Mouse (Mus musculus) CH12F3 (cell line): ENCODE measurements around the gene Megf8.

Experiments
- in situ Hi-C: fragments of 300-500 bp; cut with MboI; formaldehyde crosslinking; loops from 2 replicates; pipeline ENCODE4 v1.14.3; 2020; ENCODE audit warnings: low sequenced_read_pairs

Megf8 gene

DNA sequence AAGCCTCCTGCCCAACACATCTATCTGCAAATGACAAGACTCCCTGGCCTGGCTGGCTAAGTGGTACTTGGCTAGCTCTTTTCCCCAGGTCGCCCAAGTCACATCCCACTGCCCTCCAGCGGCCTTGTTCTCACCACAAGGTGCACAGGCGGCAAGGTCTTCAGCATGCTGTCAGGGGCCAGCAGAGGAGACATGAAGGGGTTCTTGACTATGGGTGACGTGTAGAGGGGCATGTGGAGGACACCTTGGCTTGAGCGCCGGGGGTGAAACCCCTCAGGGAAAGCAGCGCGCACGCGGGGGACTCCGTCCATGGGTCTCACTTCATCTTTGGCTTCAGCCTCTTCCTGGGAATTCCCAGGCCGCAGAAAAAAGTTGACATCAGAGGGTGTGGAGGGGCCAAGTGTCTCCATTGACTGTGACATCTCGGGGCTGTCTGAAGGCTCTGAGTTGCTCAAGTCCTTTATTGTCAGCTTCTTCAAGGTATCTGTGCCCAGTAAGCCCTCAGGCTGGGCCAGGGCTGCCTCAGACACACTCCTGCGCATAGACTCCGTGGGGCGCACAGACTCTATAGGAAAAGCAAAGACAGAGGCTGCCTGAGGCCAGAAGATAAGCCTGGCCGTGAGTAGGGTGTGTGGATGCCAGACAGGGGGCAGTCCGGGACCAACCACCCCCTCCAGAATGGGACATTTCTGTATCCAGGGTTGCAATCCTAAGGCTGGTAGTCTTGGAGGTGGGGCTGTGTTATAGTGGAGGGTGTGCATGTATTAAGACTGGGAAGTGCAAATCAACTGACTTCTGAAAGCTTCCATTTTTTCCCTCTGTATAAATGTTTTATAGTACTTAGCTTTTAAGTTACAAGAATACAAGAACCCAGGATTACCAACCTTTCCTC, 63.7 kb downstream of the Megf8 start:
- in situ Hi-C loops = no loop called here

DNA sequence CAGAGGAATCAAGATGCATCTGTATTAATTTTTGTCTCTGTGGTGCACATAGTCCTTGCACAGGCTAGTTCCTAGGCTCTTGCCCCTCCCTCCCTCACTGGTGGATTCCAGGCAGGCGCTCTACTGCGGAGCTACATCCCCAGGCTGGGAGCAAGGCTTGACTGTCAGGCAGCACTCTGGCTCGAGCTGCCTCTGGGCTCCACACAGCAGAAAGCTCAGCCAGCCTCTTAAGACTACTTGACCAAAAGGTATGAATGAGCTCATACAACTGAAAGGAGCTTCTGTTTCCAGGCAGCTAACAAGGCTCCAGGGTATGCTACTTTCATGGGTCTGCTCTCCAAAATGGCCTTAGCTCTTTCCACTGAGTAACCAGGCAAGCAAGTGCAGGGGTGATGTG, 64.3 kb downstream of the Megf8 start:
- in situ Hi-C loops = no loop called here

DNA sequence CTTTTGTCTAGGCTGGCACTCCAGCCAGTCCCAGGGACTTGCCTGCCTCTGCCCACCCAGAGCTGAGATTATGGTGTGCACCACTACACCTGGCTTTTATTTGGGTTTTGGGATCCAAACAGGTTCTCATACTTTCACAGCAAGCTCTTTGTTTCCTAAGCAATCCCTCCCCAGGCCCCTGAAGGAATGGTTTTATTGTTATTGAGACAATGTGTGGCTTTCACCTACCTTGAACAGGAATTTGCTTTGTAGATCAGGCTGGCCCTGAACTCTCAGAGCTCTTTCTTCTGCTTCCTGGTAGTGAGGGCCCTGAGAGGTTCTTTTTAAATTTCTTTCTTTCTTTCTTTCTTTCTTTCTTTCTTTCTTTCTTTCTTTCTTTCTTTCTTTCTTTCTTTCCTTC, 65.6 kb downstream of the Megf8 start:
- in situ Hi-C loops = no loop called here

DNA sequence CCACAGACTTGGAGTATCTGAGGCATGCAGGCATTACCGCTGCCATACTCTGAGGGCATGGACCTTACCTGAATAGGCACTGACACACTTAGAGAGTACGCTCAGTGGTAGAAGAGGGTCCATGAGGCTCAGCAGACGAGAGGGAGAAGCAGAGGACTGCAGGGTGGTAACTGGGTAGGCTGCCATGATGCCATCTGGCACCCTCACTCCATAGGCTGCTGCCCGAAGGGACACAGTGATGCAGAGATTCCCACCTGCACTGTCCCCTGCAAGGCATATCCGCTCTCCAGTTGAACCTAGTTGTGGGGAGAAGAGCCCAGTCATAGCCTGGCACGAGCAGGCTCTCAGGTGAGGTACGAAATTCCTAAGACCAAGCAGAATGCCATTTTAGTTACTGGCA, 66.4 kb downstream of the Megf8 start:
- in situ Hi-C loops = no loop called here

DNA sequence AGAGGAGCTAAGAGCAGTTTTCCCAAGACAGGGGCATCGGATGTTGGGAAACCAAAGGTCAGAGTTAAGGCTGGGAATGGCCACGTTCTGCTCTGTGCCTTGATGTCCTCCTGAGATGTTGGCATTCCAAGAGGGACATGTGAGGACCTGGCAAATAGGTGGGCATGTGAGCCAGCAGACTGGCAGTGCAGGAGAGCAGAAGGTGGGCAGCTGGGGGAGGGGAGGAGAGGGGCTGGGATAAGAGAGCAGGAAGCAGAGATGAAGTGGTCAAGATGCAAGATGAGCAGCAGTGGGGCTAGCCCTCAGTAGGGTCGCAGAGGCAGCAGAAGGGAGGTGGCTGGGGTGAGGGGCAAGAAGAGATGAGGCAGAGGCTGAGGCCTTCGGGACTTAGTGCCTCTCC, 66.9 kb downstream of the Megf8 start:
- in situ Hi-C loops = no loop called here

- in situ Hi-C loops = no loop called here
Observed at GRCm38 (mm10) chr7:25384318-25384717, 67.4 kb downstream of the Megf8 start.

GRCm38 (mm10) chr7:25384818-25385217, 67.9 kb downstream of the Megf8 start:
- in situ Hi-C loops = no loop called here

GRCm38 (mm10) chr7:25385259-25385658, 68.3 kb downstream of the Megf8 start:
- in situ Hi-C loops = no loop called here

GRCm38 (mm10) chr7:25385850-25386555, 69.0 kb downstream of the Megf8 start:
- in situ Hi-C loops = no loop called here

GRCm38 (mm10) chr7:25387811-25388440, 71.0 kb downstream of the Megf8 start:
- in situ Hi-C loops = no loop called here

DNA sequence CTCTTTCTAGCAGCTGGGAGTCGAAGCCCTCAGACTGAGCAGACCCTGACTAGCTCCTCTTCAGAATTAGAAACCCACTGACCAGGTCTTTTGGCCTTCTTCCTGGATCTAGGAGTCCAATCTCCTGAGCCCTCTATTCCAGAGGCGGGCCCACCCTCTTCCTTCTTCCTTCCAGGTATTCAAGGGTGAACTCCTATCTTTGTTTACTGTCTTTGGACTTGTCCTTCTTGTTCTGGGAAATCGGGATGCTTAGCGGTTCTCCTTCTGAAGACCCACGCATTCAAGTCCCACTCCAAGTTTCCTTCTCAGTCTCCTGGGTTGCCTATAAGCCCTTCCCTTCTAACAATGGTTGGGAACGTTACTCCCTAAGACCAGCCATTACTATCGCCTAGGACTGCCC, 72.0 kb downstream of the Megf8 start:
- in situ Hi-C loops = no loop called here

DNA sequence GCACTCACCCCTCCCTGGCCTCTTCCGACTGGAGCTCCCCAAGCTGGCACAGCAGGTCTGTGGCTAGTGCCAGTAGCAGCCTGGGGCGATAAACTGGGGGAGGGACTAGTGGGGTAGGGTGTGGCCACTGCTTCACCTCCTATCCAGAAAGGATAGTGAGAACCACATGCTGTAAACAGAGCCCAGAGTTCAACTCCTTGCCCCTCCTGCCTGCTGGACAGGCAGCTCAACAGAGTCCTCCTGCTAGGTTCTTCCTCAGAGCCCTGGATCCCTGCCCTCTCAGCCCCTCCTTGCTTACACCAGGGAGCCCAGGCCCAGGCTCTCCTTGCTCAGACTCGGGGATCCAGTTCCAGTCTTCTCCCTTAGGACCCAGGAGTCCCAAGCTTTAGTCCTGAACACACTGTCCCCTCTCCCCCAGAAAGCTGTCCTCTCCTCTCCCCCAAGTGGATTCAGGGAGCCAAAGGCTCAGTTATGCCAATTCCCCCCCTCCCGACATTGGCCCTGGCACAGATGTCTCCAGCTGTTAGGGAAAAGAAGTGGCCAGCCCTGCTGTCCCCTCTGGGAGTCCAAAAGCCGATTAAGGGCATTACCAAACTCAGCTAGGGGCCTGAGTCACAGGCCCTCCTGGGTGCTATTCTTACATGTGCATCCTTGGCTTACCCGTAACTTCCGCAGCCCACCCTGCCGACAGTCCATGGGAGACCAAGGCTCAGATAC, 73.2 kb downstream of the Megf8 start:
- in situ Hi-C loops = no loop called here

DNA sequence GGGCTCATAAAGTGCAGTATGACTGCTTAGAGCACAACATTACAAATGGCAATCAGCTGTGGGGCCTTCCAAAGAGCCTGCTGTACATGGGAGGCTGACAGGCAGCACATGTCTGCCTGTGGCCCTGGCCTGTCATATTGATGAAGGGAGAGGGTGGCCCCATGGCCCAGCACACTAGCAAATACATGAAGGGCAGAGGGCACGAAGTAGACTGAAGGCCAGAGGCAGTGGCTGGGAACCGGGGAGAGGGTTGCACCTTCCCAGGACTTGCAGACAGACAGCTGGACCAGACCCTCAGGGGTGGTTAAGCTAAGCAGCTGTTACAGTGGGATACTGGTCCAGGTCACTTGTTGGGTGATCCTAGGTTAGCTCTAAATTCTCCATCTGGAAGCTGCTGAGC, 74.0 kb downstream of the Megf8 start:
- in situ Hi-C loops = no loop called here

DNA sequence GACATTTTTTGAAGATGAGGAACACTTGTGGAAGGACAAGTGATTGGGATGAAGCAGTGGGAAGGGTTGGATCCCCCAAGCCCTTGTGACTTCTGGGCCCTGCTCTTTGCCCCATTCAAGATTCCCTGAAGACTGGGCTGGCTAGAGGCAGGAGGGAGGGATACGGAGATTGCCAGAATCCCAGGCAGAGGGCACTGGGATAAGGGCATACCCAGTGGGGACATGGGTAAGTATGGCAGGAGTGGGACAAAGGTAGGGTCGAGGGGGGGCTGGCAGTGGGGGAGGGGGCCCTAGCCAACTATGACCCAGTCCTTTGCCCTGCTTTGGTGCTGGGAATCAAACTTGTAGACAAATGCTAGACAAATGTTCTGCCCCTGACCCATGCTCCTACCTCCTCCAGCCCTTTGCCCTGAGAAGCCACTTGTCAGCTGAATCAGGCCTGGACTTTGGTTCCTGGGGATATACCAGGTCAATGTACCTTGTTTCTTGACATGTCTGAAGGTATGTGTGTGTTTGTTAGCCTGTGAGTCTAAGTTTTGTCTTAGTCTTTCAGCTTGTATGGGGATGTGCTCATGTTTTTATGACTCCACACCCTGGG, 75.0 kb downstream of the Megf8 start:
- in situ Hi-C loops = no loop called here

- in situ Hi-C loops = no loop called here
Observed at GRCm38 (mm10) chr7:25392851-25393250, 75.9 kb downstream of the Megf8 start.

- in situ Hi-C loops = no loop called here
Observed at GRCm38 (mm10) chr7:25393451-25394210, 76.7 kb downstream of the Megf8 start.

GRCm38 (mm10) chr7:25394754-25395153, 77.8 kb downstream of the Megf8 start:
- in situ Hi-C loops = no loop called here

GRCm38 (mm10) chr7:25395186-25395557, 78.2 kb downstream of the Megf8 start:
- in situ Hi-C loops = no loop called here

DNA sequence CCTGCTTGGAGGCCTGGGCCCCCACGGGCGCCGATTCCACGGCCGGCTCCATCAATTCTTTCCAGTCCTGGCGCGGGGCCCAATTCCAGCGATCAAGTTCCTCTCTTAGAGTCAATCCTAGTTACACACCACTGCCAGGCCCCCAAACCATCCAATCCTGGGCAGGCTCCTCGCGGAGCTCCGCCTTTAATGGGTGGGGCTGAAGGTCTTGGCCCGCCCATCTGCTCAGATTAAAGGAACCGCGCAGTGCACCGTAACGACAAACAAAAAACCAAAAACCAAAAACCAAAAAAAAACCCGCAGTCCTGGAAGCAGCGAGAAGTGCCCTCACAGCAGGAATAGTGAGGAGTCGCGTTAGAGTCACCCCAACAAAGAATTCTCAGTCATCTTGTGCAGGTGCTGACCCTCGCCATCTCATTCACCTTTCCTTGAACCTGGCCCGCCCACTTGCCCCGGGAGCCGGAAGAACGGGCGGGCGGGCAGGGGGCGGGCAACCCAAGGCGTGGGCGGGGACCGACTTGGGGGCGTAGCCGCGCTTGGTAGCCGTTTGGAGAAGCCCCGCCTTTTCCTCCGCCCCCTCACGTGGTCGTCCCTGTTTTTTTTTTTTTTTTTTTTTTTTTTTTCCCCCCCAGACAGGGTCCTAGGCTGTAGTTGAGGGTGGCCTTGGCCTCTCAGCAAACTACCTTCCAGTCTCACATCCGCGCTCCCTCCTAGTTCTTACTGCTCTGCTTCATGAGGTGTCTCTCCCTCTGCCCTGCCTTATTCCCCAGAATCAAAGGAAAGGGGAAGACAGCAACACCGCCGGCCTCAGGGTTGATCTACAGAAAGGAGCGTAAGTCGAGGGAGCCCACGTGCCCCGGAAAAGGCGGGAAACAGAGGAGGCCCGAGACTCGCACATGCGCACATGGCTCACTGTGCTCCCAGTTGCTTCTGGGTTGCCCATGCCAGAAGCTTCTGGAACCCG, 78.9 kb downstream of the Megf8 start:
- in situ Hi-C loops = no loop called here
